Mouse (Mus musculus) embryonic facial prominence, embryonic 11.5 days (tissue): ENCODE results near the gene Atp5k. TPM values are rescaled to one million over a fixed set of nuclear protein-coding genes. Genes with fewer than 3 reads are reported as not detected.

Experiments
- ATAC-seq: fragments of 200-750 bp; cut with Nextera tagmentation; replicated peaks from 2 replicates; pipeline ENCODE4 v1.8.0; 2017; ENCODE audit warnings: low read depth; ENCODE audit not compliant: insufficient number of reproducible peaks, low FRiP score, low TSS enrichment
- DNase-seq: peaks from one replicate; pipeline ENCODE4 v3.0.0-alpha.2; 2015; ENCODE audit warnings: low spot score
- H3K27ac ChIP-seq: fragments of 300-500 bp; sonication (generic); replicated peaks from 2 replicates; pipeline ENCODE4 v1.5.1; 2014; ENCODE audit warnings: mild to moderate bottlenecking, low read depth, low read length, control low read depth
- H3K27me3 ChIP-seq: fragments of 300-500 bp; sonication (generic); 2 replicates; pipeline ENCODE4 v1.6.1; 2014; ENCODE audit warnings: mild to moderate bottlenecking, low read length, moderate library complexity, mixed read lengths; ENCODE audit not compliant: control insufficient read depth, insufficient read depth
- H3K36me3 ChIP-seq: fragments of 300-500 bp; sonication (generic); replicated peaks from 2 replicates; pipeline ENCODE4 v1.6.1; 2014; ENCODE audit warnings: low read depth, mild to moderate bottlenecking, low read length, moderate library complexity, mixed read lengths; ENCODE audit not compliant: control insufficient read depth, insufficient read depth
- H3K4me1 ChIP-seq: fragments of 300-500 bp; sonication (generic); 2 replicates; pipeline ENCODE4 v1.6.1; 2014; ENCODE audit warnings: low read length, mixed read lengths; ENCODE audit not compliant: control insufficient read depth, insufficient read depth
- H3K4me2 ChIP-seq: fragments of 300-500 bp; sonication (generic); 2 replicates; pipeline ENCODE4 v1.6.1; 2014; ENCODE audit warnings: low read depth, mild to moderate bottlenecking, control low read depth, low read length, moderate library complexity
- H3K4me3 ChIP-seq: fragments of 300-500 bp; sonication (generic); 2 replicates; pipeline ENCODE4 v1.5.1; 2014; ENCODE audit warnings: low read depth, low read length, control low read depth
- H3K9ac ChIP-seq: fragments of 300-500 bp; sonication (generic); replicated peaks from 2 replicates; pipeline ENCODE4 v1.6.1; 2014; ENCODE audit warnings: mild to moderate bottlenecking, control low read depth, low read length
- H3K9me3 ChIP-seq: fragments of 300-500 bp; sonication (generic); replicated peaks from 2 replicates; pipeline ENCODE4 v1.6.1; 2016; ENCODE audit warnings: mild to moderate bottlenecking, low read length, inconsistent platforms, mixed read lengths; ENCODE audit not compliant: control insufficient read depth
- WGBS: fragments of 180-500 bp; shearing (Covaris S2); extraction: QIAGEN DNeasy Blood & Tissue Kit; methylation state at CpG from one replicate; pipeline ENCODE4 v1.1.7; 2014; 5-methylcytosine and 5-hydroxymethylcytosine counted together
- polyA plus RNA-seq: library from polyadenylated mRNA; unstranded; fragments of >200 nt; fragmentation: Nextera tagmentation; extraction: Ambion mirVana; gene quantifications from 2 replicates; pipeline ENCODE4 v1.2.1, GENCODE M21; 2014

Gene Atp5k
- polyA plus RNA-seq, 1 experiment from 2014 or later: 412 TPM

GRCm38 (mm10) chr5:108448785-108449668 lies 14.8 kb upstream of the Atp5k start, which contains the start of gene Mfsd7a:
Mfsd7a (minus strand) TSS chr5:108448891.
- Histone ChIP-seq H3K9ac (peak within 1 kb of the TSS; percentile 41), H3K36me3 (no peaks in the 10 kb centered on the region), H3K4me3 (peak within 1 kb of the TSS; percentile 31), H3K4me1 (no peaks in the 10 kb centered on the region), H3K27me3 (peaks cover 5% of the 10 kb centered on the region; the same call in 1 of the 2 replicates), H3K27ac (no peak within 1 kb of the TSS), H3K9me3 (no peaks in the 10 kb centered on the region), H3K4me2 (peak within 1 kb of the TSS; percentile 54)
- DNase-seq (peak; percentile 72), ATAC-seq (peak; percentile 87)
- WGBS: 15% methylated on average over 24 of the region's 24 CpGs

DNA sequence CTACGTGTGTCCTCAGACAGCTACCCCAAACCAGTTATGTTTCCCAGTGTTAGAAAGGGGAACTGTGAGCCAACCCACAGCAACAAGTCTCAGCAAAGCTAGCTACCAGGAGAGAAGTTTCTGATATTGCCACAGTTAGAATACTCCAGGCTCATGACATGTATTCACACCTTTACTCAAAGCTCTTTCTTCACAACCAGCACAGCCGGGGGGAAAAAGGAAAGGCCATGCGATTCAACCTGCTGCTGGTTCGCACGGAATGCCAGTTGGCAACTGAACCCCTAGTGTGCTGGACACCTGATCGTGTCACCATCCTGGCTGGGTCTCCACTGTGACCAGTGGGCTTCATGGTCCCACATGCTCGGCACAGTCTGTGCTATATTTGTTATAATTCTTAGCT lies 13.6 kb upstream of the Atp5k start:
- no peak overlapping the region for H3K27ac ChIP-seq
- no peak overlapping the region for H3K4me2 ChIP-seq
- H3K4me3 ChIP-seq: no peak overlapping the region
- H3K9ac ChIP-seq: no peak overlapping the region
- no peak for ATAC-seq
- peaks cover 5% of the 10 kb centered on the region; the same call in 1 of the 2 replicates for H3K27me3 ChIP-seq
- H3K36me3 ChIP-seq: no peaks in the 10 kb centered on the region
- H3K9me3 ChIP-seq: no peaks in the 10 kb centered on the region
- DNase-seq: no peak
- no peaks in the 10 kb centered on the region for H3K4me1 ChIP-seq
- 86% methylated on average over 7 of the region's 7 CpGs for WGBS

DNA sequence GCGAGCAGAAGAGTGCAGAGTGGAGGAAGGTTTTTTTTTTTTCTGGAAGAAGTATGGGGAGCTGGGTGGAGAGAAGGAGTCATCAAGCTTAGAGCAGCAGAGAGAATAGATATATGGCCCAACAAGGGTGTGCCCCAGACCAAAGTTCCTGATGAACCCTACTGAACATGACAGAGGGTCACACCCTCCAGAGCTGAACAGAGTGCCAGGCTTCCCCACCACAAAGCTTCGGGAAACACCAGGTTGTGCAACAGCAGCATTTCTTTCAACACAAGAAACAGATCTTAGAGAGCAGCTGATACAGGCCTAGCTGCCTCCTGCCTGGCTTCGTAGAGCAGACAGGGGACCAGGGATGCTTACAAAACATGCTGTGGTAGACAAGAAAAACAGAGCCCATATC lies 12.7 kb upstream of the Atp5k start:
- Histone ChIP-seq H3K4me1 (no peaks in the 10 kb centered on the region), H3K4me2 (no peak overlapping the region), H3K9ac (no peak overlapping the region), H3K4me3 (no peak overlapping the region), H3K27ac (no peak overlapping the region), H3K27me3 (peaks cover 5% of the 10 kb centered on the region; the same call in 1 of the 2 replicates), H3K36me3 (no peaks in the 10 kb centered on the region), H3K9me3 (no peaks in the 10 kb centered on the region)
- 86% methylated on average over 3 of the region's 3 CpGs for WGBS
- ATAC-seq: no peak
- DNase-seq: no peak

GRCm38 (mm10) chr5:108436101-108436500 lies 1.9 kb upstream of the Atp5k start:
- H3K9me3 ChIP-seq: no peaks in the 10 kb centered on the region
- 74% methylated on average over 2 of the region's 2 CpGs for WGBS

GRCm38 (mm10) chr5:108431196-108431595 lies 3.1 kb downstream of the Atp5k start:
- no peak overlapping the region for H3K9ac ChIP-seq
- H3K4me3 ChIP-seq: no peak overlapping the region
- peaks cover 2% of the 10 kb centered on the region for H3K4me1 ChIP-seq
- DNase-seq: no peak
- ATAC-seq: no peak
- no peaks in the 10 kb centered on the region for H3K27me3 ChIP-seq
- 90% methylated on average over 6 of the region's 6 CpGs for WGBS
- no peak overlapping the region for H3K4me2 ChIP-seq
- H3K27ac ChIP-seq: no peak overlapping the region
- H3K9me3 ChIP-seq: no peaks in the 10 kb centered on the region
- H3K36me3 ChIP-seq: no peaks in the 10 kb centered on the region; the same call in none of the 2 replicates

More at GRCm38 (mm10) chr5:108436101-108436500, 1.9 kb upstream of the Atp5k start:
- H3K4me2 ChIP-seq: no peak overlapping the region
- no peak overlapping the region for H3K9ac ChIP-seq
- H3K27me3 ChIP-seq: no peaks in the 10 kb centered on the region
- no peak overlapping the region for H3K4me3 ChIP-seq
- no peak for DNase-seq
- no peak overlapping the region for H3K27ac ChIP-seq
- no peaks in the 10 kb centered on the region; the same call in none of the 2 replicates for H3K36me3 ChIP-seq
- ATAC-seq: no peak
- H3K4me1 ChIP-seq: peaks cover 2% of the 10 kb centered on the region

DNA sequence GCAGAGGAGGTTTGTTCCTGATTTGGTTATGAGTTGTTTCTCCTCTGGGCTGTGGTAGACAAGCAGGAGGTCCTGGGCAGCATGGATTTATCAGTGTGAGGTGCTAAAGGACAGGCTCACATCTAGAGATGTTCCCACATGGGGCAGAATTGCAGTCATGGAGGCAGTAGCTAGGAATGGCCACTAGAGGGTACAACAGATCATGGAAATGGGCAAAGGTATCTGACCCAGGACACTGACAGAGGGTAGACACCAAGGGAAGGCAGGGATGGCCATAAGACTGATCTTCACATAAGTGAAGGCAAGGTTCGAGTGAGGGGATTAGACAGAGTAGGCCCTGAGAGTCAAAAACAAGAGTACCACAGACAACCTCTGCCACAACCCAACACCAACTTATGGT lies 7.1 kb downstream of the Atp5k start:
- no peak for ATAC-seq

DNA sequence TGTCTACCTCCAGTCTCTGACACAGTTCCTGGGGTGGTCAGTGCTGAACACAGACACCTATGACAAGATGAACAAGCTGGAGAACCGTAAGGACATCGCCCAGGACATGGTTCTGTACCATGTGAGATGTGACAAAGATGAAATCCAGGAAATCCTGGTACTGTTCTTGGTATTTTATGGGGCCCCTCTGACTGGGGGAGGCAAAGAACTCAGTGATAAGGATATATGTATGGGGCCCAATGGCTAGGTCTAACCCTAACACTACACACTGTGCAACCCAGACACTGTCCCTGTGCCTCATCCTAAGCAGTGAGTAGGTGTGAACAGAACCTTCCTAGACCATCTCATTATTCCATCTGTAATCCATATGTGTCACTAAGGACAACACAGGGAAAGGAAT lies 10.8 kb downstream of the Atp5k start:
- Histone ChIP-seq H3K9ac (no peak overlapping the region), H3K36me3 (no peaks in the 10 kb centered on the region)

More for the DNA sequence above, 7.1 kb downstream of the Atp5k start:
- Histone ChIP-seq H3K9me3 (no peaks in the 10 kb centered on the region), H3K27ac (no peak overlapping the region), H3K4me1 (no peaks in the 10 kb centered on the region), H3K4me2 (no peak overlapping the region), H3K36me3 (no peaks in the 10 kb centered on the region; the same call in none of the 2 replicates), H3K27me3 (no peaks in the 10 kb centered on the region), H3K4me3 (no peak overlapping the region), H3K9ac (no peak overlapping the region)
- DNase-seq: peak; percentile 48
- 47% methylated on average over 1 of the region's 1 CpGs for WGBS

DNA sequence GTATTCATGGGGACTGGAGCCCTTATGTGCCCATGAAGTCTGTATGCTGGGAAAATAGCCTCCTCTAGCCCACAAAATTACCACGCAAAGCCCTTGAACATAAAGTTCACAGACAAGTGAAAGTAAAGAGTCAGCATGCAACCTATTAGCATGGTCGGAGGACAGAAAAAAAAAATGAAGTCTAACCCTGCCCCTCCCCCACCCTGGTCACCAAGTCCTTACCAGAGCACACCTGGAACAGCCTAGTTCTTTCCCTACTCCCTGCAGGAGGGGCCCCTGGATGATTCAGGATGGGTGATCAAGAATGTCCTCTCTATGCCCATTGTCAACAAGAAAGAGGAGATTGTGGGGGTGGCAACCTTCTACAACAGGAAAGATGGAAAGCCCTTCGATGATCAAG lies 11.5 kb downstream of the Atp5k start:
- Histone ChIP-seq H3K9ac (no peak overlapping the region), H3K4me1 (no peaks in the 10 kb centered on the region), H3K27me3 (no peaks in the 10 kb centered on the region), H3K9me3 (no peaks in the 10 kb centered on the region), H3K27ac (no peak overlapping the region), H3K36me3 (no peaks in the 10 kb centered on the region), H3K4me3 (no peak overlapping the region), H3K4me2 (no peak overlapping the region)
- DNase-seq: no peak
- ATAC-seq: no peak
- 76% methylated on average over 3 of the region's 3 CpGs for WGBS

More for the DNA sequence above, 10.8 kb downstream of the Atp5k start:
- Histone ChIP-seq H3K9me3 (no peaks in the 10 kb centered on the region), H3K4me3 (no peak overlapping the region), H3K27me3 (no peaks in the 10 kb centered on the region), H3K27ac (no peak overlapping the region), H3K4me2 (no peak overlapping the region), H3K4me1 (no peaks in the 10 kb centered on the region)
- DNase-seq: no peak
- WGBS: 98% methylated on average over 2 of the region's 2 CpGs
- ATAC-seq: no peak
